Mouse (Mus musculus): ENCODE measurements around the gene Abca13. TPM values are rescaled to one million over a fixed set of nuclear protein-coding genes. Genes with fewer than 3 reads are reported as not detected.

The Abca13 gene
- polyA plus RNA-seq, 1 experiment from 2014 or later, result 0.08 TPM

DNA sequence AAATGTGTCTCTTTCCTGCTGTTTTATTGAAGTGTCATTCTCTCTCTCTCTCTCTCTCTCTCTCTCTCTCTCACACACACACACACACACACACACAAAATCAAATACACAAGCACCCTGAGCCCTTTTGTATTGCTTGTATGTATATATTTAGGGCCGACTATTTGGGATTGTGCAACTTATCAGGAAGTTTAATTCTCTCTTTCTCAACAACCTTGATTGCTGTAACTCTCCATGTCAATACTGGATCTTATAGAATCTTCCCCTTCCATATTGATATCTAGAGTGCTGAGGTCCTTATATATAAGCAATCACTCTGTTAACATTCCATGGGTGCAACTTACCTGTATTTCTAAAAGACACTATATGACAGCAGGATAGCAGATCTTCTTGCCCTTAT is 433.0 kb downstream of the Abca13 start:
- H3K4me3 ChIP-seq (ENCODE audit: low read depth, low read length), result no peak overlapping the region
- DNase-seq (ENCODE audit: low spot score) (no peak), ATAC-seq (replicated peaks; ENCODE audit: insufficient number of reproducible peaks, low FRiP score, low TSS enrichment, low read depth) (no peak)
- no peaks in the 10 kb centered on the region for H3K27me3 ChIP-seq (ENCODE audit: control insufficient read depth, insufficient read depth, low read length)
- H3K4me2 ChIP-seq (ENCODE audit: low read depth, low read length), result no peak overlapping the region
- H3K27ac ChIP-seq (replicated peaks; ENCODE audit: low read depth, low read length), result no peak overlapping the region
- H3K36me3 ChIP-seq (replicated peaks; ENCODE audit: control insufficient read depth, insufficient read depth, low read depth, low read length), result no peaks in the 10 kb centered on the region
- no peak overlapping the region for H3K9ac ChIP-seq (replicated peaks; ENCODE audit: low read length)
- no peaks in the 10 kb centered on the region for H3K4me1 ChIP-seq (ENCODE audit: control insufficient read depth, insufficient read depth, low read length)
- H3K9me3 ChIP-seq (replicated peaks; ENCODE audit: control insufficient read depth, low read length), result no peaks in the 10 kb centered on the region
- WGBS, result 92% methylated on average over 1 of the region's 1 CpGs

- no peak overlapping the region for H3K4me3 ChIP-seq (ENCODE audit: low read depth, low read length)
- 97% methylated on average over 1 of the region's 1 CpGs for WGBS
- H3K27ac ChIP-seq (replicated peaks; ENCODE audit: low read depth, low read length), result no peak overlapping the region
- no peaks in the 10 kb centered on the region for H3K36me3 ChIP-seq (replicated peaks; ENCODE audit: control insufficient read depth, insufficient read depth, low read depth, low read length)
- H3K9ac ChIP-seq (replicated peaks; ENCODE audit: low read length), result no peak overlapping the region
- H3K27me3 ChIP-seq (ENCODE audit: control insufficient read depth, insufficient read depth, low read length), result no peaks in the 10 kb centered on the region
- H3K4me1 ChIP-seq (ENCODE audit: control insufficient read depth, insufficient read depth, low read length), result no peaks in the 10 kb centered on the region
- DNase-seq (ENCODE audit: low spot score) (no peak), ATAC-seq (replicated peaks; ENCODE audit: insufficient number of reproducible peaks, low FRiP score, low TSS enrichment, low read depth) (no peak)
- no peaks in the 10 kb centered on the region for H3K9me3 ChIP-seq (replicated peaks; ENCODE audit: control insufficient read depth, low read length)
- no peak overlapping the region for H3K4me2 ChIP-seq (ENCODE audit: low read depth, low read length)
Observed at GRCm38 (mm10) chr11:9625812-9626211, 434.1 kb downstream of the Abca13 start.

DNA sequence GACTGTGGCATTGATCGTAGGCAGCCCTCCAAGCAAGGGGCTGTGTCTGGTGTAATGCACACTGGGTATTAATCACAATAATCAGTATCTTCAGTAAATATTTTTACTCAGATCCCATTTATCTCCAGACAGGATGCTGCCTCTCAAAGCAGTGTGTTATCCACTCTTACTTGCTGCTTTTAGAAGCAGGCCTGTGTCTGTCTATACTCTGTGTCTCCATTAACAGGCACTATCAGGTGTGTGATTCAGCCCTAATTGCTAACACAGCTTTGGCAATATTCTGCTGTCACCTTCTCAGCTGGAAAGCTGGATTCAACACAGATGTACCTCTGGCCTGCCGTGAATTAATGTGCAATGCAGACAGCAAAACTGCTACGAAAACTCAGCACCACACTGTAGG is 455.5 kb downstream of the Abca13 start:
- H3K4me3 ChIP-seq (ENCODE audit: low read depth, low read length), result no peak overlapping the region
- no peak overlapping the region for H3K4me2 ChIP-seq (ENCODE audit: low read depth, low read length)
- no peaks in the 10 kb centered on the region for H3K9me3 ChIP-seq (replicated peaks; ENCODE audit: control insufficient read depth, low read length)
- H3K36me3 ChIP-seq (replicated peaks; ENCODE audit: control insufficient read depth, insufficient read depth, low read depth, low read length), result no peaks in the 10 kb centered on the region
- no peaks in the 10 kb centered on the region for H3K27me3 ChIP-seq (ENCODE audit: control insufficient read depth, insufficient read depth, low read length)
- H3K9ac ChIP-seq (replicated peaks; ENCODE audit: low read length), result no peak overlapping the region
- DNase-seq (ENCODE audit: low spot score) (no peak), ATAC-seq (replicated peaks; ENCODE audit: insufficient number of reproducible peaks, low FRiP score, low TSS enrichment, low read depth) (no peak)
- no peaks in the 10 kb centered on the region for H3K4me1 ChIP-seq (ENCODE audit: control insufficient read depth, insufficient read depth, low read length)
- H3K27ac ChIP-seq (replicated peaks; ENCODE audit: low read depth, low read length), result no peak overlapping the region
- WGBS, result 90% methylated on average over 3 of the region's 3 CpGs

- Histone ChIP-seq H3K4me2 (ENCODE audit: low read depth, low read length) (no peak overlapping the region), H3K27me3 (ENCODE audit: control insufficient read depth, insufficient read depth, low read length) (no peaks in the 10 kb centered on the region), H3K9me3 (replicated peaks; ENCODE audit: control insufficient read depth, low read length) (no peaks in the 10 kb centered on the region), H3K9ac (replicated peaks; ENCODE audit: low read length) (no peak overlapping the region), H3K4me1 (ENCODE audit: control insufficient read depth, insufficient read depth, low read length) (no peaks in the 10 kb centered on the region), H3K36me3 (replicated peaks; ENCODE audit: control insufficient read depth, insufficient read depth, low read depth, low read length) (no peaks in the 10 kb centered on the region), H3K4me3 (ENCODE audit: low read depth, low read length) (no peak overlapping the region), H3K27ac (replicated peaks; ENCODE audit: low read depth, low read length) (no peak overlapping the region)
- 54% methylated on average over 3 of the region's 3 CpGs for WGBS
- ATAC-seq (replicated peaks; ENCODE audit: insufficient number of reproducible peaks, low FRiP score, low TSS enrichment, low read depth) (no peak), DNase-seq (ENCODE audit: low spot score) (peak; percentile 46)
Observed at GRCm38 (mm10) chr11:9647991-9648390, 456.2 kb downstream of the Abca13 start.

- Histone ChIP-seq H3K27ac (replicated peaks; ENCODE audit: low read depth, low read length) (no peak overlapping the region), H3K4me3 (ENCODE audit: low read depth, low read length) (no peak overlapping the region), H3K27me3 (ENCODE audit: control insufficient read depth, insufficient read depth, low read length) (no peaks in the 10 kb centered on the region), H3K4me2 (ENCODE audit: low read depth, low read length) (no peak overlapping the region), H3K9ac (replicated peaks; ENCODE audit: low read length) (no peak overlapping the region), H3K4me1 (ENCODE audit: control insufficient read depth, insufficient read depth, low read length) (no peaks in the 10 kb centered on the region), H3K9me3 (replicated peaks; ENCODE audit: control insufficient read depth, low read length) (no peaks in the 10 kb centered on the region), H3K36me3 (replicated peaks; ENCODE audit: control insufficient read depth, insufficient read depth, low read depth, low read length) (no peaks in the 10 kb centered on the region)
- DNase-seq (ENCODE audit: low spot score), result no peak
- no peak for ATAC-seq (replicated peaks; ENCODE audit: insufficient number of reproducible peaks, low FRiP score, low TSS enrichment, low read depth)
- 82% methylated on average over 3 of the region's 3 CpGs for WGBS
Observed at GRCm38 (mm10) chr11:9666648-9667255, 475.0 kb downstream of the Abca13 start.

GRCm38 (mm10) chr11:9669430-9669829 is 477.7 kb downstream of the Abca13 start:
- no peaks in the 10 kb centered on the region for H3K27me3 ChIP-seq (ENCODE audit: control insufficient read depth, insufficient read depth, low read length)
- no peak overlapping the region for H3K27ac ChIP-seq (replicated peaks; ENCODE audit: low read depth, low read length)
- no peak overlapping the region for H3K4me2 ChIP-seq (ENCODE audit: low read depth, low read length)
- H3K4me1 ChIP-seq (ENCODE audit: control insufficient read depth, insufficient read depth, low read length), result no peaks in the 10 kb centered on the region
- 74% methylated on average over 1 of the region's 1 CpGs for WGBS
- no peaks in the 10 kb centered on the region for H3K9me3 ChIP-seq (replicated peaks; ENCODE audit: control insufficient read depth, low read length)
- no peak overlapping the region for H3K9ac ChIP-seq (replicated peaks; ENCODE audit: low read length)
- no peak for DNase-seq (ENCODE audit: low spot score)
- H3K36me3 ChIP-seq (replicated peaks; ENCODE audit: control insufficient read depth, insufficient read depth, low read depth, low read length), result no peaks in the 10 kb centered on the region
- no peak overlapping the region for H3K4me3 ChIP-seq (ENCODE audit: low read depth, low read length)
- no peak for ATAC-seq (replicated peaks; ENCODE audit: insufficient number of reproducible peaks, low FRiP score, low TSS enrichment, low read depth)

- Histone ChIP-seq H3K4me1 (ENCODE audit: control insufficient read depth, insufficient read depth, low read length) (no peaks in the 10 kb centered on the region), H3K9me3 (replicated peaks; ENCODE audit: control insufficient read depth, low read length) (no peaks in the 10 kb centered on the region), H3K36me3 (replicated peaks; ENCODE audit: control insufficient read depth, insufficient read depth, low read depth, low read length) (no peaks in the 10 kb centered on the region), H3K4me3 (ENCODE audit: low read depth, low read length) (no peak overlapping the region), H3K27me3 (ENCODE audit: control insufficient read depth, insufficient read depth, low read length) (no peaks in the 10 kb centered on the region), H3K4me2 (ENCODE audit: low read depth, low read length) (no peak overlapping the region), H3K27ac (replicated peaks; ENCODE audit: low read depth, low read length) (no peak overlapping the region), H3K9ac (replicated peaks; ENCODE audit: low read length) (no peak overlapping the region)
- ATAC-seq (replicated peaks; ENCODE audit: insufficient number of reproducible peaks, low FRiP score, low TSS enrichment, low read depth) (no peak), DNase-seq (ENCODE audit: low spot score) (no peak)
- WGBS, result 88% methylated on average over 2 of the region's 2 CpGs
Observed at GRCm38 (mm10) chr11:9684952-9685351, 493.2 kb downstream of the Abca13 start.

DNA sequence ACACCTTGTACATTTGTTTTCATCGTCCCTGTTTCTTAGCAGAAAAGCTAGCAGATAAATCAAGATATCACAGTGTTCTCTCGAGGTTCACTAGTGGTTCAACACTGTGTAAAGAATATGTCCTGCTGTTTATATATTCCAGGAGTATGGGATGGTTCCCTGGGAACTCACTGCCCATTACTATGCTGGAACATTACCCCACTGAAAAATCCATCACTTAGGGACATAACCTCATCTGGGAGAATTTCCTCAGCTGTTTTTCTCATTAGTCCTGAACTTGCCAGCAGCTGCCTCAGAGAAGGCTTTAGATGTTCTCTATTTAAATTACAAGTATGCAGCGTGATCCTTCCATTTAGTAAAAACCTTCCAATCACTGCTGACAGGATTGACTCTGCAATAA is 513.4 kb downstream of the Abca13 start:
- DNase-seq (ENCODE audit: low spot score) (no peak), ATAC-seq (replicated peaks; ENCODE audit: insufficient number of reproducible peaks, low FRiP score, low TSS enrichment, low read depth) (no peak)
- Histone ChIP-seq H3K4me3 (ENCODE audit: low read depth, low read length) (no peak overlapping the region), H3K9ac (replicated peaks; ENCODE audit: low read length) (no peak overlapping the region), H3K9me3 (replicated peaks; ENCODE audit: control insufficient read depth, low read length) (no peaks in the 10 kb centered on the region), H3K36me3 (replicated peaks; ENCODE audit: control insufficient read depth, insufficient read depth, low read depth, low read length) (no peaks in the 10 kb centered on the region), H3K27ac (replicated peaks; ENCODE audit: low read depth, low read length) (no peak overlapping the region), H3K4me1 (ENCODE audit: control insufficient read depth, insufficient read depth, low read length) (no peaks in the 10 kb centered on the region), H3K4me2 (ENCODE audit: low read depth, low read length) (no peak overlapping the region), H3K27me3 (ENCODE audit: control insufficient read depth, insufficient read depth, low read length) (no peaks in the 10 kb centered on the region)
- whole genome bisulfite sequencing, result 69% methylated on average over 3 of the region's 3 CpGs
